Mouse (Mus musculus) CH12.LX (cell line): ENCODE results near the gene Cbfa2t2. TPM values are rescaled to one million over a fixed set of nuclear protein-coding genes. Genes with fewer than 3 reads are reported as not detected.

ENCODE experiments used
- DNase-seq: peaks from one replicate; pipeline ENCODE4 v3.0.0-alpha.2; 2013; ENCODE audit errors: extremely low read depth
- H3K27ac ChIP-seq: 2 replicates; pipeline ENCODE4 v1.5.1; 2012; ENCODE audit warnings: low read depth, mild to moderate bottlenecking, control low read depth, moderate library complexity; ENCODE audit not compliant: insufficient read depth
- H3K27me3 ChIP-seq: replicated peaks from 2 replicates; pipeline ENCODE3; 2012; ENCODE audit warnings: inconsistent platforms
- H3K36me3 ChIP-seq, 2 experiments: replicated peaks in 1 of 2; 2 replicates each; pipeline versions ENCODE3 to v1.6.1; 2012; ENCODE audit warnings: inconsistent platforms in 1 of 2, low read length in 1 of 2, mild to moderate bottlenecking in 1 of 2, mixed read lengths in 1 of 2, moderate library complexity in 1 of 2; ENCODE audit not compliant: control insufficient read depth in 1 of 2, insufficient read depth in 1 of 2
- H3K4me1 ChIP-seq, 2 experiments: 2 replicates each; pipeline ENCODE4 v1.6.1; 2012; ENCODE audit warnings: inconsistent platforms in 1 of 2, moderate library complexity in 1 of 2; ENCODE audit not compliant: insufficient read depth in 2 of 2, control insufficient read depth in 1 of 2
- H3K4me2 ChIP-seq: 2 replicates; pipeline ENCODE4 v1.6.1; 2012; ENCODE audit warnings: low read depth, mild to moderate bottlenecking, control low read depth; ENCODE audit not compliant: poor library complexity, insufficient read depth, severe bottlenecking
- H3K4me3 ChIP-seq, 3 experiments: fragments of 150-350 bp in 1 of 3; sonication (generic) in 1 of 3; replicated peaks in 1 of 3; 2 replicates each; pipeline versions ENCODE3 to v1.5.1; 2011 to 2012; ENCODE audit warnings: low read depth in 2 of 3, low read length in 2 of 3, mild to moderate bottlenecking in 2 of 3, moderate library complexity in 2 of 3, control low read depth in 1 of 3, improper control_type of control experiment in 1 of 3, inconsistent platforms in 1 of 3, mixed read lengths in 1 of 3; ENCODE audit not compliant: poor library complexity in 1 of 3
- H3K79me2 ChIP-seq: replicated peaks from 2 replicates; pipeline ENCODE4 v1.6.1; 2012; ENCODE audit warnings: mild to moderate bottlenecking, moderate library complexity; ENCODE audit not compliant: control insufficient read depth, poor library complexity, insufficient read depth, severe bottlenecking; ENCODE audit errors: extremely low read depth
- H3K9ac ChIP-seq: 2 replicates; pipeline ENCODE4 v1.6.1; 2012; ENCODE audit warnings: low read depth, mild to moderate bottlenecking, control low read depth, moderate library complexity; ENCODE audit not compliant: insufficient read depth
- H3K9me3 ChIP-seq: replicated peaks from 2 replicates; pipeline ENCODE3; 2012; ENCODE audit warnings: low read length, inconsistent platforms, mixed read lengths
- EP300 ChIP-seq: IDR thresholded peaks from 2 replicates; pipeline ENCODE4 v1.6.1; 2011; ENCODE audit warnings: low read length, improper control_type of control experiment
- ETS1 ChIP-seq: conservative IDR thresholded peaks from 2 replicates; pipeline ENCODE4 v1.6.1; 2012; ENCODE audit warnings: low read depth, mild to moderate bottlenecking, inconsistent platforms, low read length, improper control_type of control experiment, moderate library complexity
- GABPA ChIP-seq: IDR thresholded peaks from 2 replicates; pipeline ENCODE4 v1.6.1; 2012; ENCODE audit warnings: low read depth, low read length, improper control_type of control experiment, inconsistent platforms; ENCODE audit not compliant: insufficient replicate concordance
- HCFC1 ChIP-seq: IDR thresholded peaks from 2 replicates; pipeline ENCODE4 v1.6.1; 2012; ENCODE audit warnings: low read depth, mild to moderate bottlenecking, inconsistent platforms, low read length, improper control_type of control experiment
- MAFK ChIP-seq: IDR thresholded peaks from 2 replicates; pipeline ENCODE4 v1.6.1; 2011; ENCODE audit warnings: low read length, improper control_type of control experiment; ENCODE audit not compliant: insufficient replicate concordance
- MEF2A ChIP-seq: IDR thresholded peaks from 2 replicates; pipeline ENCODE4 v1.6.1; 2014; ENCODE audit warnings: low read depth, mild to moderate bottlenecking, inconsistent platforms, low read length, improper control_type of control experiment, borderline replicate concordance
- MYC ChIP-seq: IDR thresholded peaks from 2 replicates; pipeline ENCODE4 v1.6.1; 2011; ENCODE audit warnings: low read depth, mild to moderate bottlenecking, improper control_type of control experiment, low read length
- NRF1 ChIP-seq: IDR thresholded peaks from 2 replicates; pipeline ENCODE4 v1.6.1; 2014; ENCODE audit warnings: low read depth, mild to moderate bottlenecking, inconsistent platforms, low read length, improper control_type of control experiment, moderate library complexity
- PAX5 ChIP-seq: IDR thresholded peaks from 2 replicates; pipeline ENCODE4 v1.6.1; 2012; ENCODE audit warnings: low read length, inconsistent platforms, mixed read lengths
- POLR2A ChIP-seq: IDR thresholded peaks from 2 replicates; pipeline ENCODE4 v1.6.1; 2011; ENCODE audit warnings: low read depth, mild to moderate bottlenecking, improper control_type of control experiment, low read length
- POLR2AphosphoS2 ChIP-seq: IDR thresholded peaks from 2 replicates; pipeline ENCODE4 v1.6.1; 2011; ENCODE audit warnings: low read depth, low read length, improper control_type of control experiment
- RAD21 ChIP-seq: IDR thresholded peaks from 2 replicates; pipeline ENCODE4 v1.6.1; 2011; ENCODE audit warnings: low read depth, mild to moderate bottlenecking, low read length, improper control_type of control experiment, moderate library complexity
- RCOR1 ChIP-seq: conservative IDR thresholded peaks from 2 replicates; pipeline ENCODE4 v1.6.1; 2012; ENCODE audit warnings: low read depth, mild to moderate bottlenecking, inconsistent platforms, low read length, improper control_type of control experiment
- SIN3A ChIP-seq: IDR thresholded peaks from 2 replicates; pipeline ENCODE4 v1.6.1; 2012; ENCODE audit warnings: low read length, improper control_type of control experiment, inconsistent platforms
- SMC3 ChIP-seq: IDR thresholded peaks from 2 replicates; pipeline ENCODE4 v1.6.1; 2011; ENCODE audit warnings: low read depth, low read length, improper control_type of control experiment
- TBP ChIP-seq: conservative IDR thresholded peaks from 2 replicates; pipeline ENCODE4 v1.6.1; 2011; ENCODE audit warnings: low read depth, low read length, improper control_type of control experiment
- UBTF ChIP-seq: IDR thresholded peaks from 2 replicates; pipeline ENCODE4 v1.6.1; 2012; ENCODE audit warnings: low read depth, mild to moderate bottlenecking, inconsistent platforms, low read length, improper control_type of control experiment, moderate library complexity
- USF1 ChIP-seq: IDR thresholded peaks from 2 replicates; pipeline ENCODE4 v1.6.1; 2014; ENCODE audit warnings: low read depth, mild to moderate bottlenecking, inconsistent platforms, low read length, improper control_type of control experiment
- ZC3H11A ChIP-seq: IDR thresholded peaks from 2 replicates; pipeline ENCODE4 v1.6.1; 2012; ENCODE audit warnings: low read depth, mild to moderate bottlenecking, inconsistent platforms, low read length, improper control_type of control experiment
- ZMIZ1 ChIP-seq: IDR thresholded peaks from 2 replicates; pipeline ENCODE4 v1.6.1; 2012; ENCODE audit warnings: low read depth, mild to moderate bottlenecking, inconsistent platforms, low read length, improper control_type of control experiment
- ZNF384 ChIP-seq: IDR thresholded peaks from 2 replicates; pipeline ENCODE4 v1.6.1; 2012; ENCODE audit warnings: low read depth, low read length, improper control_type of control experiment, inconsistent platforms
- dilution Hi-C: fragments of 300-500 bp; cut with MboI; formaldehyde crosslinking; loops from 2 replicates; pipeline ENCODE4 v1.14.3; 2020; ENCODE audit warnings: low sequenced_read_pairs; ENCODE audit not compliant: extremely low pct_unique_long_range_greater_than_20kb, extremely low pct_ligation_motif_present
- in situ Hi-C: fragments of 300-500 bp; cut with MboI; formaldehyde crosslinking; loops from 3 replicates; pipeline ENCODE4 v1.14.3; 2019; ENCODE audit warnings: low sequenced_read_pairs, low pct_ligation_motif_present, low pct_unique_long_range_greater_than_20kb, mixed read lengths
- polyA plus RNA-seq: library from polyadenylated mRNA; unstranded; fragments of >175 nt; gene quantifications from 2 replicates; pipeline ENCODE4 v1.2.1, GENCODE M21; 2012; ENCODE audit warnings: low read depth; ENCODE audit not compliant: insufficient read length
- total RNA-seq, 2 experiments: library from RNA; depleted of rRNA; stranded (reverse); fragments of 300-350 nt in 1 of 2; fragments of >200 nt in 1 of 2; gene quantifications; 2 replicates each; pipeline ENCODE4 v1.2.3; 2012 to 2014

The Cbfa2t2 gene
- total and polyA plus RNA-seq, 3 experiments, result 6.0 to 12.6 (median 7.0) TPM

DNA sequence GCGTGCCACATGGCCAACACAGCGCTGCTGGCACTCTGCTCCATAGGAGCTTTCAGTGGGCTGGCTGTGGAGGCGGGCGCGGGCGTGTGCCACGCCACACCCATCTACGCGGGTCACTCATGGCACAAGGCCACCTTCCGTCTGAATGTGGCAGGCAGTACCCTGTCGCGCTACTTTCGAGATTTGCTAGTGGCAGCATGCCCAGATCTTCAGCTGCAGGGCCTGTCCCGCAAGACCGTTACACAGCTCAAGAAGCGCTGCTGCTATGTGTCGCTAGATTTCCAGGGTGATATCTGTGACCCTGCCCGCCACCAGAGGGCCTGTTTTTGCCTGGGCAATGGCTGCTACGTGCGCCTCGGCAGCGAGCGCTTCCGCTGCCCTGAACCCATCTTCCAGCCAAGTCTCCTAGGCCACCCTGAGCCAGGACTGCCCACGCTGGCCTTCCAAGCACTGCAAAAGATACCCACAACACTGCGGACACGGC is 116.2 kb downstream of the Cbfa2t2 start:
- Histone ChIP-seq H3K27me3 (no peaks in the 10 kb centered on the region), H3K36me3 (peaks cover 11 to 67% of the 10 kb centered on the region in 2 experiments), H3K9ac (no peak overlapping the region), H3K79me2 (no peaks in the 10 kb centered on the region), H3K4me3 (no peak overlapping the region), H3K4me1 (peaks cover 9 to 13% of the 10 kb centered on the region in 2 experiments), H3K4me2 (no peak overlapping the region), H3K27ac (no peak overlapping the region), H3K9me3 (no peaks in the 10 kb centered on the region)
- in situ Hi-C loops (no loop called here), dilution Hi-C loops (no loop called here)
- DNase-seq, result no peak
- TF ChIP-seq EP300 (no peak), TBP (no peak), ETS1 (no peak), ZC3H11A (no peak), RCOR1 (no peak), SIN3A (no peak), MEF2A (no peak), ZNF384 (no peak), MYC (no peak), HCFC1 (no peak), RAD21 (no peak), NRF1 (no peak), MAFK (no peak), SMC3 (no peak)

DNA sequence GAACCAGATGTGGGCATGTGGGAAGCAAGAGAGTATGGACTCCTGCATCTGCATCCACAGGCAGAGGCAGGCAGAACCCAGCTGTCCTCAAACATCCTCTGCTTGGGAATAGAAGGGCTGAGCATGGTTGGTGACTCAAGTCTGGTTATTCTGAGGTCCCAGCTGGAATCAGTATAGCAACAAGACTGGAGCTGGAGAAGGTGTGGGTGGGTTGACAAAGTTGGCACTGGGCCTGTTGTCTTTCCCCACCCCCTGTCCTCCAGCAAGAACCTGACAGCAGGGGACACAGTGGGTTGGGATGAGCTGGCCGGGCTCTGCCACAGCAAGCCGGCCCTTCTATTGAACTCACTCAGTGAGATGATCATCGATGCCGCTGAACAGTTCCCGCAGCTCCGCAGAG is 119.0 kb downstream of the Cbfa2t2 start:
- dilution Hi-C loops, result no loop called here
- H3K9ac ChIP-seq, result no peak overlapping the region
- H3K27me3 ChIP-seq, result no peaks in the 10 kb centered on the region
- no peak overlapping the region for H3K4me3 ChIP-seq
- in situ Hi-C loops, result no loop called here
- H3K9me3 ChIP-seq, result no peaks in the 10 kb centered on the region
- H3K27ac ChIP-seq, result no peak overlapping the region
- H3K4me1 ChIP-seq, result peaks cover 0 to 9% of the 10 kb centered on the region in 2 experiments; a peak in 1 of 4 replicates
- DNase-seq, result no peak
- H3K79me2 ChIP-seq, result no peaks in the 10 kb centered on the region
- no peak overlapping the region for H3K4me2 ChIP-seq
- peaks cover 17 to 84% of the 10 kb centered on the region in 2 experiments for H3K36me3 ChIP-seq
- TF ChIP-seq ZNF384, result no peak
- no peak for TF ChIP-seq EP300
- no peak for TF ChIP-seq SMC3
- no peak for TF ChIP-seq USF1
- no peak for TF ChIP-seq HCFC1
- TF ChIP-seq POLR2A, result no peak
- no peak for TF ChIP-seq POLR2AphosphoS2
- TF ChIP-seq ZMIZ1, result no peak
- no peak for TF ChIP-seq GABPA
- no peak for TF ChIP-seq PAX5
- TF ChIP-seq UBTF, result no peak
- no peak for TF ChIP-seq SIN3A
